Mouse (Mus musculus) activated CD4-positive, CD25-positive, alpha-beta regulatory T cell, adult 4 months (primary cell): ENCODE measurements around the gene Tmem62. TPM values are rescaled to one million over a fixed set of nuclear protein-coding genes. Genes with fewer than 3 reads are reported as not detected.
"Not testable (repeated sequence)": the region's sequence is repeated elsewhere in the genome, so short reads cannot be mapped to it uniquely, and the experiment has no call there.

Experiments used
- ATAC-seq: one replicate; pipeline ENCODE4 v1.8.0; 2017
- polyA plus RNA-seq, 2 experiments: library from polyadenylated mRNA; unstranded; fragments of 100-300 nt; shearing (Covaris generic); gene quantifications; one replicate each; pipeline ENCODE4 v1.2.1; 2017

Tmem62 gene
- polyA plus RNA-seq, 2 experiments from 2014 or later, result 10.6 to 13.4 TPM

DNA sequence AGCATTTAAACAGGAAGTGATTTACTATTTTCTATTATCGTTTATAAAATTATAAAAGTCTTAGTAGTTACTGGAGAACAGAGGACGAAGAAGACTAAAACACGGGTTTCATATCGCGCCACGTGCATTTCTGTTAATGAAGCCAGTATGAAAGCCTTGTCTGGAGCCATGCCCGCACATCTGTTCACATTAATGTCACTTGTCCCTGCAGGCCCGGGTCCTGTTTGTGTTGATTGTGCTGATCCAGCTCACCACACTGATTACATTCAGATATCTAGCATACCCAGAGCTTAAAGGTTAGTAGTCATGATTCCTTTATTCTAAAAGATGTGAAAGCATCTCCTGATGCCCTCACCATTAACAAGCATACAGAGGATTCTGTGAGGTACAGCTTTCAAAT lies 22.0 kb downstream of the Tmem62 start:
- no peak for ATAC-seq

DNA sequence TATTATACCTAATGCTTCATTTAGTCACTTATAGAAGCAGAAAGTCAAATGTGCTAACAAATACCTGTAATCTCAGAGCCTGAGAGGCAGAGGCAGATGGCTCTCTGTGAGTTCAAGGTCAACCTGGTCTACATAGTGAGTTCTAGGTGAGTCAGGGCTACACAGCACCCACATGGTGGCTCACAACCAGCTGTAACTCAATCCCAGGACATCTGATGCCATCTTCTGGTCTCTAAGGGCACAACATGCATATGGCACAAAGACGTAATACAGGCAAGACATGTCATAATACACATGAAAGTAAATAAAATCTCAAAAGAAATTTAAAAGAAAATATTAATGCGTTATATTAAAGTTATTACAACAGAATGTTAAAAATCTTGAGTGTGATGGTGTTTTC lies 26.8 kb downstream of the Tmem62 start:
- ATAC-seq, result no peak

DNA sequence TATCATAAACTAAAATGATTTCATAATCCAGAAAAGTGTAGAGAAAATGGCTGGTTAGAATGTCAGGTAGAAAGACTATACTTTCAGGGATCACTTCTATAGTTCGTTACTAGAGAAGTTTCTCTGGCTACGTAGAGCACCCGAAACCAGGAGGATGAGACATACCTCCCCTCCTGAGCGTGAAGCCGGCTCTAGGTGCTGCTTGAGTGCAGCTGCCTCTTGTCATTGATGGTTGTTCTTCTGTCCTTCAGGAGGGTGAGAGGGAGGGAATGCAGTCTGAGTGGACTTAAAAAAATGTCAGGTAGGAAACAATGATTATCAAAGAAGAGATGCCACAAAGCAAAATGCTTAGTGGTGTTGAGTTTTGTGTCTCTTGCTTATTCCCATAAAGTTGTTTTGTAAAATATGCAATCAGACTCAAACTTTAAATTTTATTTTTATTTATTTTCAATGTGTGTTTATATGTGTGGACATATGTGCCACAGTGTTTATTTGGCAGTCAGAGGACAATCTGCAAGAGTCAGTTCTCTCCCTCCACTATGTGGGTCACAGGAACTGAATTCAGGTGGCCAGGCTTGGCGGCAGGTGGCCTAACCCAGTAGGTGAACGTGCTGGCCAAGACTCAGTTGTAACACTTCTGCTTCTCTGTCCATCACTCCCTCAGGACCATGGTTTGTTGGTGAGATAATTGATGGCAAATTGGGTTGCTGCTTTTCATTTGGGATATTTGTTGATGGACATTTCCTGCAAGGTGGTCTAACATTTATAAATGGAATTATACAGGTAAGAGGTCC lies 27.4 kb downstream of the Tmem62 start:
- no peak for ATAC-seq

DNA sequence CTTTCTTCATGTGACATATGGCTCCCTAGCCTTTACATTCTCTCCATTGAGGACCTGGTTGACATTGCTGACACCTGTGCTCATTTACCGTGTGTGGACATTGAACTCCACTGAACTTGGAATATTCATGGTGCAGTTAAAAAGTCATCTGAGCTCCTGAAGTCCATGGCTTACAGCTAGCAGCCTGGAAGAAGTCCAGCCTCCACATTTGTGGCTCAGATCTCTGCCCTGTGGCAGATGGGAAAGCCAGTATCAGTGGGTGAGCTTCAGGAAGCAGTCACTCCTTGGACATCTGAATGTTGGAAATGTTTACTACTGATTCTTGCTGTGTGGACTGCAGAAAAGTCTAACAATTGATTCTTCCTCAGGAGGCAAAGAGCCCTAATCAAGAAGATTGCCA lies 30.2 kb downstream of the Tmem62 start:
- no peak for ATAC-seq

DNA sequence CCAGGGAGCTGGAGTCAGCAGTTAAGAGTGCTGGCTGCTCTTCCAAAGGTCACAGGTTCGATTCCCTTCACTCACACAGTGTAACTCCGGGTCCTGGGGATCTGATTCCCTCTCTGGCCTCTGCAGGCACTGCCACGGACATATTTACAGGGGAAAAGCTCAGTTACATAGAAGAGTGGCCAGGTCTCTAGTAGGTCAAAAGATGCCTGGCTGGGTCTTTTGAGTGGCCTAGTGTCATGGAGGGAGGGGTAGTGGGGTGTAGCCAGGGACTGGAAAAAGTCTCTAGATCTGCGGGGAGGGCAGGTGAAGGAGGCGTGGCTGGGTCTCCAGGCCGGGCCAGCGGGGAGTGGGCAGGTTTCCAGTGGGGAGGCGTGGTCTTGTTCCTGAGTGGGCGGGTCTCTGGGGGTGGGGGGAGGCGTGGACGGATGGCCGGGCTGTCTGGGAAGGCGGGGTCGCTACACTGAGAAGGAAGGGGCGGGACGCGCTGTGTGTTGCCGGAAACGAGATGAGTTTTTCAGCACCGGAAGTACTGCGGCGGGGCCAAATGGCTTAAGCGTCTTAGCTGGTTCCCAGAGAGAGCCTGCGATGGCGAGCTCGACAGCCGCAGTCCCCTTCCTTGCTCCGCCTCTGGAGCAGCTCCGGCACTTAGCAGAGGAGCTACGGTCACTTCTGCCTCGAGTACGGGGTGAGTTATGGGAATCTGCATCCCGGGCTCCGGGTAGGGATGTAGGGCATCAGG lies 31.3 kb downstream of the Tmem62 start, which contains the start of gene Ccndbp1:
TSS of gene Ccndbp1 (plus strand) at position 479 of the 739 bp plus-strand sequence.
- ATAC-seq, result peak; percentile 98

DNA sequence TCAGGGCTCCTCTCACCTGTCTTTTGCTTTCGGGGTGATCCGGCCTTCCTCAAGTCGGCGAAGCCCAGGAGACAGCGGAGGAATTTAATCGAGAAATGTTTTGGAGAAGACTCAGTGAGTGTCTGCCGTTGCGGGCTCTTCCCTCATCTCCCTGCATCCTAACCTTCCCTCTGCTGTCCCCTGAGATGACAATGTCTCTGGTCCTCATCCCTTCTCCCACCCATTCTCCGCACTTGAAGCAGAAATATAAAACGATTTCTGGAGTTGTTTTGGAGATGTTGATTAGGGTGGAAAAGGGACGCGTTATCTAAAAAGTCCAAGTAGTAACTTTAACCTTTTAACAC lies 31.8 kb downstream of the Tmem62 start:
- peak; percentile 29 for ATAC-seq

DNA sequence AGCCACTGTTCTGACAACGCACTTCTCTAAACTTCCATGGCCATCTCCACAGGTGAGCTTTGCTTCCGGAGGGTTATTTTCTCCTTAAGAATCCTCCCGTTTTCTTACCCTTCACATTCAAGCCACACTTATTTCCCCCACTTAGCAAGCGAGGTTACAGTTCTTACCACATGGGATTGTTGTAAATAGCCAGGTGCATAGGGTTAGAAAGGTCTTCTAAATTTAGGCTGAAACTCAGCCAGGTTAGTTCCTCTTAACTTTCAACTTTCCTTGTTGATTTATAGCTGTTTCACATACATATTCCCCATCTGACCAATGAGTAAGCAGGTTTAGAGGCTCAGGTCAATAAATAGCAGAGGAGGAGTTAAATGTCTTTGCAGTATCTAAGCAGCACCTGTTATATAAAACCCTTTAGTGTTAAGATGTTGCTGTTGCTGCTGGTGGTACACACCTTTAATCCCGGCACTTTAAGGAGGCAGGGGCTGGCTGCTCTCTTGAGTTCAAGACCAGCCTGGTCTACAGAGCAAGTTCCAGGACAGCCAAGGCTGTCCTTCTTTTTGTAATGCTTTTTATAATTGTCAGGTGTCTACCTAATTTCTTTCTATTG lies 32.4 kb downstream of the Tmem62 start:
- no peak for ATAC-seq

DNA sequence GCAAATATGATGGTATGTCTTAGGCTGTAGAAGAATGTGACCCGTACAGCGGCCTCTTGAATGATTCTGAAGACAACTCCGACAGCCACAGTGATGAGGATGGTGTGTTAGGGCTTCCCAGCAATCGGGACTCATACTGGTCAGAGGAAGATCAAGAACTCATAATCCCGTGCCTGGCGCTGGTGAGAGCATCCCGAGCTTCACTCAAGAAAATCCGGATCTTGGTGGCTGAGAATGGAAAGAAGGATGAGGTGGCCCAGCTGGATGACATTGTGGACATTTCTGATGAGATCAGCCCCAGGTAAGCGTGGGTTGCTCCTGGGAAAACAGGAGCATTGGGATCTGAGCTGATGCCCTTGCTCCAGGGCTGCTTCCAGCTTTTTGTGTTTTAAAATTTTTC lies 35.9 kb downstream of the Tmem62 start:
- no peak for ATAC-seq

DNA sequence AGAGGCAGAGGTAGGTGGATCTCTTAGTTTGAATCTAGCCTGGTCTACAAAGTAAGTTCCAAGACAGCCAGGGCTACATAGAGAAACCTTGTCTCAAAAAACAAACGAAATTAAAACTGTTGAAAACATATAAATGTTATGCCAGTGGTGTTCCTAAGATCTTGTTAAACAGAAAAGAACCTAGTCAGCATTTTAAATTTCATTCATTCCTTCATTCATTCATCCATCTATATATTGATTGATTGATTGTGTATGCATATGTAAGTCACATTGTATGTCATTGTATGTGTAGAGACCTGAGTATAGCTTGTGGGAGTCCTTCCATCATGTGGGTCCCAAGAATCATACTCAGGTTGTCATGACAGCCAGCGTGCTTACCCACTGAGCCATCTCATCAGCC lies 38.7 kb downstream of the Tmem62 start:
- no peak for ATAC-seq

DNA sequence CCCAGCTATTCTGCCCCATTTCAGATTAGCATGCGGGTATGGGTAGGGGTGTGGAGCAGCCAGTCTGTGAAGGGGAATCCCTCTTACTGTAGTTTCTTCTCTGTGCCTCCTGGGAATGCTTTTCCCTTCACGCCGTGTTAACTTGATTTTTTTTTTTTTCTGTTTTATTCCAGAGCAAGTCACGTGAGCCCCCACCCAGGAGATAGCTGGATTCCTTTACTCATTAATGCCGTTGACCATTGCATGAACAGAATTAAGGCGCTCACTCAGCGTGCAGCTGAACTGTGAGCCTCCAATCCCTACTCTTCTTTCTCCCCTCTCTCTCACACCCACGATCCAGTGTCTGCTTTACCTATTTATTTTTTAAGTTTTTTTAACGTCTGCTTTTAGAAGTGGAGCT lies 39.4 kb downstream of the Tmem62 start:
- ATAC-seq, result no peak

DNA sequence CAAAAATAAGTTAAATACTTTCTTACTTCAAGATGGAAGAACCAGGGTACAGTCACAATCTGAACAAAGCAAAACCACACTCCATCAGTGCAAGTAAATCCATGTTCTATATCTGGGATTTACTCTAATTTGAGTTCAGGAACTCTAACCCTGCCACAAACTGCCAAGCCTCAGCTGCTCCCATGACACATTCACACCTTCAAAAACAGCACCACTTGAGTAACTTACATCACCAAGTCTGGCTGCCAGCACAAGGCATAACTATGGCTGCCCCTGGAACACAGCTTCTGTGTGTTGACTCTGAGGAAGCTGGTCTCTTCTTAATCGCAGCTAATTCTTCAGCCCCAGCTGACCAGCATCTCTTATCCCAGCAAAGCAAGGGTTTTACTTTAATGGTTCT lies 40.3 kb downstream of the Tmem62 start:
- ATAC-seq, result no peak

DNA sequence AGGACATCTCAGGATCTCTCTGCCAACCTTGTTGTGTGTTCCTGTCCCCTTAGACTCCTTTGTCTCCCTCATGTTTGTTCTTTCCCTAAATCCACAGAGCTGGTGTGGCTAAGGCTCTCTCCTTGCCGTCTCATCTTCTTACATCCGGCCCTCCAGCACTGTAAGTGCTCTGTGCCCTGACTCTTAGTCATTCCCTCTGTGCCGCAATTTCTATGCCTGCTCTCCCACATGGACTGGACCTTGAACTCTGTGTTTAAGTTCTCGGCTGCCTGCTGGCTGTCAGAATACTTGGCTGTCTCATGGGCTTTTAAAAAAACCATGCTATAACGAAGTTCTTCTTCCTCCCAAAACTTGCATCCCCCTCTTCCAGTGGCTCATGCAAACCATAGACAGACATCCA lies 46.1 kb downstream of the Tmem62 start:
- ATAC-seq, result no peak

DNA sequence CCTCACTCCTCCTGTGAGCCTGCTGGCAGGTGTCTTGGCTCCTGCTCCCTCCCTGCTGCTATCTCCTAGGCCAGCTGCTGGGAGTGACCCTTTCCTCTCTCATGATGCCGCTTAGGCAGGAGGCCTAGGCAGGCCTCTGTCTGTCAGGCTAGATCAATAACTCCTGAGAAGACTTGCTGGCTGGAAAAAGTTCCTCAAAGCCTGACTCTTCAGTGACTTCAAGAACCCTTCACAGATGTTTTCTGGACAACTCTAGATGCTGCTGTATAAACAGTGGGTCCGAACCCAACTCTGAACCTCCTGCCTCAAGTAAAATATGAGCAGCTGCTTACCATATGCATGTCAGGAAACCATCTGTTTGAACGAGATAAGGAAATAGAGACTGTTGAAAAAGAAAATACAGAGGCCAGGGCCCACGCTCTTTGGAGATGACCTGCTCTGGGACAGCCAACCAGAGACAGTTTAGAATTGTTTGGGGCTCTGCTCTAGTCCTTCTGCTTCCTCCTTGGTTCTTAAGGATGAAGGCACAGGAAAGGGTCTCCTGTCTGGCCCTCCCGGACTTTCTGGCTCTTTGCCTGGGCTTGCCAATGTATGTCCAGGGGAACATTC lies 60.0 kb downstream of the Tmem62 start, which contains the start of gene Epb42:
TSS of gene Epb42 (minus strand) at position 340 of the 609 bp plus-strand sequence.
- ATAC-seq, result no peak

DNA sequence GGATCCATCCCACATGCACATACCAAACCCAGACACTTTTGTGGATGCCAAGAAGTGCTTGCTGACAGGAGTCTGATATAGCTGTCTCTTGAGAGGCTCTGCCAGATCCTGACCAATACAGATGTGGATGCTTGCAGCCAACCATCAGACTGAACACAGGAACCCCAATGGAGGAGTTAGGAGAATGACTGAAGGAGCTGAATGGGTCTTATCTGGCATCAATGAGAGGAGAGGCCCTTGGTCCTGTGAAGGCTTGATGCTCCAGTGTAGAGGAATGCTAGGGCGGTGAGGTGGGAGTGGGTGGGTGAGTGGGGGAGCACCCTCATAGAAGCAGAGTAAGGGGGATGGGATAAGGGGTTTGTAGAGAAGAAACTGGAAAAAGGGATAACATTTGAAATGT lies 62.0 kb downstream of the Tmem62 start:
- not testable (repeated sequence) for ATAC-seq

DNA sequence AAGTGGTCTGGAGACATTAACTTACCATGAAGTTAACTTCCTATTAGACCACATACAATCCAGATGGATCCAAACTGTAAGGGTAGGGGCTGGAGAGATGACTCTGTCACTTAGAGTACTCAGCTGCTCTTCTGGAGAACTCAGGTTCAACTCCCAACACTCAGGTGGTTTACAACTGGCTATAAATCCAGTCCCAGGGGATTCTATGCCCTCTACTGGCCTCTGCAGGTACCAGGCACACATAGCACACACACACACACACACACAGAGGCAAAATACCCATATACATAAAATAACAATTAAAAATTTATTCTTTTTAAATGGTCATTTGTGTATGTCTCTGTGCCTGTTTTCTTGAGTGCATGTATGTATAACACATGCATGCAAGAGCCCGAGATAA lies 62.6 kb downstream of the Tmem62 start:
- no peak for ATAC-seq

DNA sequence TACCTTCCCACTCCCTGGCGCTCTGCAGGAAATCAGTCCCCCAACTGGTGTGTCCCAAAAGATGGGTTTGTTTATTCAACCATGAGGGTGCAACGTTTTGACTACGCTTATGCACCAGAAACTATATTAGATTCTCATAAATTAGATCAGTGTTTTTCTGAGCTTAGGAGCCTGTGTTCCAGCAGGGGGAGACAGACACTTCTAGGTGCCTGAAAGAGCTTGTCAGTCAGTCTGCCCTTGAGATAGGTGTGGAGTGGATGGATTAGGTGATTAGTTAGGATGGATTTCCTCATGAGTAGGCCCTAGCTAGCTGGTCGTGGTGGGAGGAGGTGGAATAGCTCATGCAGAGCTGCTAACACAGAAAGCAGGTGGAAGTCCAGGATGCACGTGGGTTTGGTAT lies 64.3 kb downstream of the Tmem62 start:
- no peak for ATAC-seq

DNA sequence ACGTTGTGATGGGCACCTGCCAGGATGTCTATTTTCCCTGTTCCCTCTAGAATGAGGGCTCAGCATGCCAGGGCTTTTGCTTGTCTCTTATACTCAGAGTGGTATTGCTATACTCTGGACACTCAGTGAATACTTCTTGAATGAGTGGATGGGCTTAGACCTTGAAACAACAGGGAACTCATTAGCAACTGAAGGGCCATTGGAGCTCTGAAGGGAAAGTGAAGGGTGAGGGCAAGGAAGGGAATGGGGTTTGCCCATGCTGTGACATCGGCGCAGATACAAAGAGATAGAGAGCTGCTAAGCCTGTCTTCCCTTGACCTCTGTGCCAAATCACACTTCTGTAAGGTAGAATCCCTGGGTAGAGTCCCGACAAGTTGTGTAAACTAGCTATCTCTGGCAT lies 68.8 kb downstream of the Tmem62 start:
- ATAC-seq, result no peak

DNA sequence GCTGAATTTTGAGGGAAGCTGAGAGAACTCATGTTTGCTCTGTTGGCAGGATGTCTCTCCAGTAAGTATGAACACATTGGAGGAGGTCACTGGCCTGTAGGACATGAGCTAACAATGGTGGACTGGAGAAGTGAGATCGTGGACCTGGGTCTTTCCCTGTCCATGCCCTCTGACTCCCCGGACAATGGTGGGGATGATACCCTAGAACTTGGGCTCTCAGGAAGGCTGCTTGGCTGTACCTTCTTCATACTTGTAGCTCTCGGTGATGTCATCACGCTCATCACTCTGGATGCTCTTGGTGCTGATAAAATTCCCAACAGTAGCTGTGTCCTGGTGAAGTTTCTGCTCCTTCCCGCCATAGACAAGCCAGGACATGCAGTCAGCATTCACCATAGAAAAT lies 75.4 kb downstream of the Tmem62 start:
- ATAC-seq, result no peak

DNA sequence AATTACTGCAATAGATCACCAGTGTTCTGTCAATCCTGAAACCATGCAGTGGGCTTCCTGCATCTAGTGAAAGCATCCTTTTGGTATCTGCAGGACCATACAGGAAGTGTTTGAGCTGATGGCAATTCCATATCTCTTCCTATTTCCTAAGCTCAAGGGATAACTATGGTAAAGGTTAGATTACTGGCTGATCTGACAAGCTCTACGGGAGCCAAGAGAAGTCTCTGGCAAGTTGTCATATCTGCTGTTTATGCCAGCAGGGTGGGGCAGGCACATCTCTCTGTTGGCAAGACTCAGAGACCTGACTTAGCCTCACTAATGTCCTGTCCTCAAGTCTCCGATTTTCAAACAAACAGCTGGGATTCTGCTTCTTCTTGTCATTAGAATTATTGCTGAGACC lies 77.2 kb downstream of the Tmem62 start:
- ATAC-seq, result no peak

DNA sequence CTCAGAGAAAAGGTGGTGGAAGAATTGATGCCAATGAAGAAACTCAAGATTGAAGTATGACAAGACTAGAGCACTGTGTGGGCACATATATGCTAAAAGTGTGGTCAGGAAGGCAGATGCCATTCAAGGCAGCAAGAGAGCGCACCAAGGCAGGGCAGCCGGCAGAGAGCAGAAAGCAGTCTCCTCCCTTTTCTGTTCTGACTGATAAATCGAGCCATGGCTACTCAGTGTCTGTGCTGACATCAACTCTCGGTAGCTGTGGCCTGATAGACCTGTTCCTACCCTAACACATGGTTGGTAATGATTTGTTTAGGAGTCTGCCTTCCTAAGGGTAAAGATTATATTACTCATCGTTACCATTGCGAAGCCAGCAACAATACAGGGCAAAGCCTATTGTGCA lies 79.1 kb downstream of the Tmem62 start:
- ATAC-seq, result no peak
